Mouse (Mus musculus) spleen, postnatal 10 days (tissue): Measurements from ENCODE around the gene Disc1.
A peak's percentile ranks its signal among the peaks of the same experiment; 100 is the strongest.

ENCODE experiments used
- DNase-seq, 2 experiments: peaks; one replicate each; pipeline ENCODE4 v3.0.0; 2021 to 2022; ENCODE audit warnings: low spot score in 2 of 2

Gene Disc1

GRCm38 (mm10) chr8:125126482-125126881 is 72.5 kb downstream of the Disc1 start:
- DNase-seq, result no peak

DNA sequence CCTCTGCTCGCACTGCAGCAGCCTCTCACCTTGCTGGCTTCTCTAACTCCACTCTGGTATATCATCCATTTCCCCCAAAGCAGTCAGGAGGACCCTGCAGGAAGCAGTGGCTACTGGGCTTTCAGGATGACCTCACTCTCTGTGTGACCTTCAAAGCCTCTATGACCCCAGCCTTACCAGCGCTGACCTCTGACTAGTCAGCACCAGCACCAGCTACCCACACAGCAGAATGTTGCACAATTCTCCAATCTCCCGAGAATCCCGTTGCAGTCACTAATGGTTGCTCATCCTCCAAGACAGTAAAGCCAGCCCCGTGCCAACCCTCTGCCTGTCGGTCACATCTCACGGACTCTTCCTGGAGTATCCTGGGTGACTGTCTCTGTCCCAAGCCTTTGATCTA is 73.6 kb downstream of the Disc1 start:
- no peak for DNase-seq

- DNase-seq, result peak in 1 of 2 experiments; percentile 54
These were observed 74.3 kb downstream of the Disc1 start for GRCm38 (mm10) chr8:125128305-125128704.

DNA sequence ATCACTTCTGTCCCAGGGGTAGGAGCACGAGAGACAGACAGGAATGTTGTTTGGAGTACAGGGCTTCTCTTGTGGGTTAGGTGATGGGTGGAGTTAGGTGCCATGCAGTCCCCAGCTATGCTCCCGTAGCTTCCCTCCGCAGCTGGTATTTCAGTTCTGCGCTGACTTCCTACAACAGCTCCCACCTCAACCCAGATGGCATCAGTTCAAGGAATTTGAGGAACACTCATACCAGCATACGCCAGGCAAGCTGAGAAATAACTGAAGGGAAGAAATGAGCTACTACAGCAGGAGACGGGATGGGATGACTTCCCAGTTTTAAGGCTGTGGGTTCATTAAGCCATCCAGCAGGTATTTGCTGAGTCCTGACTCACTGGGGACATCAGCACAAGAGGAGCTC is 76.8 kb downstream of the Disc1 start:
- DNase-seq, result no peak

DNA sequence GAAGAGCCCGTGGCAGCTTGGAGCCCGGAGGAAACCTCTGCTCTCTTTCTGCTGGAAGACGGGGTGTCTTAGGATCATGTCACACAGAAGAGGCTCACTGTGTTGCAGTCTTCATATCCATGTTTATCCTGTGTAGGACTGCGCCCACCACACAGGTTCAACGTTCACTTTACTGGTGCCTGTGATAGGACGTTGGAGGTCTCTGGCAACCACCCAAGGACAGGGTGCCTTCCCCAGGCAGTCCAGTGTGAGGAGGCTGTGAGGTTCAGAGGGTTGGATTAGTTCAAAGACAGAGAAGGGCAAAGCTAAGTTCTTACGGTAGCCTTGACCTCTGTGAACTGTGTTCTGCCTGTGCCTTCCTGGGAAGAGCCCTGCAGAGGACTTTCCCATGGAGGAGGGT is 77.3 kb downstream of the Disc1 start:
- DNase-seq, result no peak

GRCm38 (mm10) chr8:125133685-125134114 is 79.7 kb downstream of the Disc1 start:
- no peak for DNase-seq

DNA sequence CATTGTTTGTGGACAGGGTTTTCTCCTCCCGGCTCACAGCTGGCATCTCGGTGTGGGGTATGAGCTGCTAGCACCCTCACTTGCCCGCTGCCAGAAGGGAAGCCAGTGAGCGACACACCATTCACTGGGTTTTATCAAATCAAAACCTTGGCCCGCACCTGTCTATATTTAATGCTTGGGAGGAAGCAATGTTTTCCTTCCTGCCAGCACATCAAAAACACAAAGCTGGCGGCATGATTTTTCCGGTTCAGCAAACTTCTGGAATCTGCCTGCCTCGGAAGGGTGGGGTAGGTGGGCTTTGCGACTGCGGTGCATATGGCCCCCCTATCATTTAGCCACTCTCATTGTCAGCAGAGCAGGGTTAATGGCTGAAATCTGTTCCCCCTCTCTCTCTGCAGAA is 80.9 kb downstream of the Disc1 start:
- no peak for DNase-seq

GRCm38 (mm10) chr8:125139689-125140150 is 85.7 kb downstream of the Disc1 start:
- DNase-seq, result no peak

DNA sequence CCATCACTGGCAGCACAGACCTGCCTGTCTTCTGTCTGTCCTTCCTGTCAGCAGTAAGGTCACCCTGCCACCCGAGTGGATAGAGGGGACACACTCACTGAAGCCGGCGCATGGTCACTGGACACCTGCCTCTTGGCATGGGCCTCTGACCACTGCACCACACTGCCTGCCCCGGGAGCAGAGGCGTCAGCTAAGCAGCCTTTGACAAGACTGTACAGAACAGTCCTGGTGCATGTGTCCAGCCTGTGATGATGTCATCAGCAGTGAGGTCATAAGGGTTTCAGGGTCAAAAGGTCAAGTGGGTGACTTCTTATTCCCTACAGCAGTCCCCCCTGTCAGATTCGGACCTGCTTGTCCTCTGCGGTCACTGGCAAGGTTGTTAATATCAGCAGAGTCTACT is 87.0 kb downstream of the Disc1 start:
- DNase-seq, result no peak

DNA sequence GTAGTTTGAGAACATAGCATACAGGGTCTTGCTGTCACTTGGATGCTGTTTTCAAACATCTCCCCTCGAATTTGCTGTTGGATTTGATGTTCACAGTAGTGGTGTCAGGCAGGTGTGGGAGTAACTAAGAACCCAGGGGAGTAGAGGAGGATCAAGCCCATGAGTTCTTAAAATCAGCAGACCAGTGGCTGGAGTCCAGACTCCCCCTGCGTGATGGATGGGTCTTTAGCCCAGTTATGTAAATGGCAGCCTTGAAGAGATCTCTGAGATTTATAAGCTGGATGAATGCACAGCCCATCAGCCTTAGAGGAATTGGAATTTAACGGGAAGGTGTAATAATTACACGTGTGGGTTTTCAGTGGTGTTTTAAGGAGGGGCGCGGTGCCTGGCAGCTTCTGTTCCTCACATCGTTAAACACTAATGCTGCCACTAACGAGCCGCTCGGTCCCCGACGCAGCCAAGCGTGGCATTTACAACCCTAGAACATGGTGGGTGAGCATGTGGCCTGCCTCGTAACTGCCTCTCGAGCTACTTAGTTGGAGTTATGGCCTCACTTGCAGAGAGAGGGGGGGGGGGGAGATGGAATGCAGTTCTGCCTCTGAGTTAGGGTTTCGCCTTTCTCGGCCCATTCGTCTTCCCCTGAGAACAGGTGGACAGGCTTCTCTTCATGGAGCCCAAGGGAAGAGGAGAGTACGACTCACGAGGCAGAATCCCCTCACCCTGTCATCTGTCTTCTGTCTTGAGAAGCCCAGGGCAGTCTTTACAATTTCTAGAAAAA is 103.1 kb downstream of the Disc1 start:
- no peak for DNase-seq

GRCm38 (mm10) chr8:125157641-125158005 is 103.6 kb downstream of the Disc1 start:
- DNase-seq, result no peak

- DNase-seq, result no peak
These were observed 105.4 kb downstream of the Disc1 start for GRCm38 (mm10) chr8:125159387-125159786.

- DNase-seq, result no peak
These were observed 109.5 kb downstream of the Disc1 start for GRCm38 (mm10) chr8:125163491-125163890.

DNA sequence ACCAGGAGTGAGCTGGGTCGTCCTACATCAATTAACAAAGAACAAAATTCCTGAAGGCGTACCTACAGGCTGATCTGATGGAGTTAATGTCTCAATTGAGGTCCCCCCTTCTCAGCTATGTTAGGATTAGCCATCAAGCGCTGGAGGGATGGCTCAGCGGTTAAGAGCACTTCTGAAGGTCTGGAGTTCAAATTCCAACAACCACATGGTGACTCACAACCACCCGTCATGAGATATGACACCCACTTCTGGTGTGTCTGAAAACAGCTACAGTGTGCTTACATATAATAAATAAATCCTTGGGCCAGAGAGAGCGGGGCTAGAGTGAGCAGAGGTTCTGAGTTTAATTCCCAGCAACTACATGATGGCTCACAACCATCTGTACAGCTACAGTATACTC is 109.9 kb downstream of the Disc1 start:
- no peak for DNase-seq

- DNase-seq, result peak; percentile 18 to 62
These were observed 111.8 kb downstream of the Disc1 start for GRCm38 (mm10) chr8:125165505-125166446.

- no peak for DNase-seq
These were observed 112.5 kb downstream of the Disc1 start for GRCm38 (mm10) chr8:125166545-125166944.

GRCm38 (mm10) chr8:125166988-125167387 is 113.0 kb downstream of the Disc1 start:
- DNase-seq, result no peak

GRCm38 (mm10) chr8:125169628-125170027 is 115.6 kb downstream of the Disc1 start:
- DNase-seq, result no peak

GRCm38 (mm10) chr8:125171531-125171930 is 117.5 kb downstream of the Disc1 start:
- no peak for DNase-seq

DNA sequence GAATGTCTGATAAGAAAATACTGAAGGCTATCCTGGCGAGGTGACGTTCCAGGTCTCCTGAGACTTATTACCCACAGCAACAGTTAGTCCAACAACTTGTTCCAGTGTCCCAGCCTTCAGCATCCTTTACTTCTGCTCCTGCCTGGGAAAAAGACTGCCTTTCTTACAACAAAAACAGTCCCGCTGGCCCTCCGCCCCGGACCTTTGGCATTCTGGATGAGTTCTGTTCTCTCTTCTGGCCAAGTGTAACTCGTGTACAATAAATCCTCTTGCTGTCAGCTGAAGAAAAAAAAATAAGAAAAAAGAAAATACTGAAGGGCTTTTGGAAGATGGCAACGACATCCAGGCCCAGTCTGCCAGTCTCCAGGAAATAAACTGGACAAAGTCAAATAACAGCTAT is 120.2 kb downstream of the Disc1 start:
- no peak for DNase-seq

- DNase-seq, result no peak
These were observed 120.9 kb downstream of the Disc1 start for GRCm38 (mm10) chr8:125174851-125175250.

DNA sequence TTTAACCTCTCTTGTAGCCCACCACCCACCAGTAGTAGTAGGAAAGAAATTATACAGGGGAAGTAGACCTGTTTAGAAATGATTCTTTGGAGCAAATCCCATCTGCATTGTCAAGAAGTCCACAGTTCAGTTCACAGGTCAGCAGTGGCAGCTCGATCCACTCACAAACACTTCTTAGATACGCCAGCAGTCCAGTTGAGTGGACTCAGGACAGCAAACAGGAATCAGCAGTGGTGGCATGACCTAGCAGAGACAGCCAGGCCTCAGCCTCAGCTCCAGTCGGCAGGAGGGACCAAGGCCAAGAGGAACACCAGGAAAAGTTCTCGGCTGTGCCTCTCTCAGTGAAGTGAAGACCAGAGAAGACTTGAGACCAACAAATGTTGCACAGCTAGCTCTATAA is 121.7 kb downstream of the Disc1 start:
- DNase-seq, result no peak

GRCm38 (mm10) chr8:125177091-125177490 is 123.1 kb downstream of the Disc1 start:
- DNase-seq, result no peak
